Mouse (Mus musculus) intestine, postnatal 0 days (tissue): ENCODE measurements at regions not wholly inside any gene's neighbourhood (a gene's known extent, or its start where the extent isn't known, plus 50 kb on each side); places are given as distances from the start of the nearest gene placed in this dataset.

Source experiments
- ATAC-seq: fragments of 200-750 bp; cut with Nextera tagmentation; 2 replicates; pipeline ENCODE4 v1.8.0; 2017; ENCODE audit warnings: mild to moderate bottlenecking, moderate TSS enrichment, moderate library complexity
- H3K27ac ChIP-seq: fragments of 300-500 bp; sonication (generic); 2 replicates; pipeline ENCODE4 v1.5.1; 2014; ENCODE audit warnings: mild to moderate bottlenecking, low read depth, low read length, moderate library complexity
- H3K27me3 ChIP-seq: fragments of 300-500 bp; sonication (generic); replicated peaks from 2 replicates; pipeline ENCODE4 v1.6.1; 2014; ENCODE audit warnings: low read length, mixed read lengths; ENCODE audit not compliant: control insufficient read depth, insufficient read depth
- H3K36me3 ChIP-seq: fragments of 300-500 bp; sonication (generic); 2 replicates; pipeline ENCODE4 v1.6.1; 2014; ENCODE audit warnings: mild to moderate bottlenecking, moderate library complexity; ENCODE audit not compliant: control insufficient read depth, insufficient read depth
- H3K4me1 ChIP-seq: fragments of 300-500 bp; sonication (generic); replicated peaks from 2 replicates; pipeline ENCODE4 v1.6.1; 2014; ENCODE audit warnings: antibody characterized with exemption, low read length, mixed read lengths; ENCODE audit not compliant: control insufficient read depth, insufficient read depth
- H3K4me2 ChIP-seq: fragments of 300-500 bp; sonication (generic); replicated peaks from 2 replicates; pipeline ENCODE4 v1.6.1; 2014; ENCODE audit warnings: low read depth, mild to moderate bottlenecking, moderate library complexity
- H3K4me3 ChIP-seq: fragments of 300-500 bp; sonication (generic); 2 replicates; pipeline ENCODE4 v1.5.1; 2014; ENCODE audit warnings: low read depth, low read length
- H3K9ac ChIP-seq: fragments of 300-500 bp; sonication (generic); 2 replicates; pipeline ENCODE4 v1.6.1; 2014; ENCODE audit warnings: mild to moderate bottlenecking, low read depth, low read length
- H3K9me3 ChIP-seq: fragments of 300-500 bp; sonication (generic); 2 replicates; pipeline ENCODE4 v1.6.1; 2016; ENCODE audit warnings: mixed run types; ENCODE audit not compliant: control insufficient read depth
- CTCF ChIP-seq: sonication (generic); IDR thresholded peaks from 2 replicates; pipeline ENCODE4 v1.5.1; 2016; ENCODE audit warnings: low read depth, mild to moderate bottlenecking, control low read depth, antibody characterized with exemption, moderate library complexity
- WGBS: fragments of 180-500 bp; shearing (Covaris S2); extraction: QIAGEN DNeasy Blood & Tissue Kit; methylation state at CpG from one replicate; pipeline ENCODE4 v1.1.7; 2014; 5-methylcytosine and 5-hydroxymethylcytosine counted together

DNA sequence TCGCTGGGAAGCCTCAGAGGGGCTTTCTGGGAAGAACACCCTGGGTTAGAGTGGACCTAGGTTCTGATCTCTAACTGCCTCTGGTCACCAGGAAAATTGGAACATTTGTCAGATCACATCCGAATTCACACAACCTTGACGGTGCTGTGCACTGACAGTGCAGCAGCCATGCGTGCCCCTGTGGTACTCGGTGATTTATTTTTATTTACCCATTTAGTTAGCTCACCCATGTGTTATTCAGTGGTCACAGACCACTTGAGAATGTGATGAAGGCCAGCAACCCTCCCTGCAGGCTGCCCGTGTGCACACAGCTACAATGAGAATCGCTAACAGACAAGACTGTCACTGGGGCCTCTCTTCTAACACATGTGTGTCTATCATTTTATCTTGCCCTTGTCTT is 303.8 kb upstream of the Rnf32 start:
- no peak for TF ChIP-seq CTCF
- no peaks in the 10 kb centered on the region for H3K9me3 ChIP-seq
- no peak overlapping the region for H3K4me3 ChIP-seq
- H3K36me3 ChIP-seq = no peaks in the 10 kb centered on the region
- WGBS = 80% methylated on average over 7 of the region's 7 CpGs
- H3K4me2 ChIP-seq = no peak overlapping the region
- no peak for ATAC-seq
- no peak overlapping the region for H3K27ac ChIP-seq
- H3K27me3 ChIP-seq = no peaks in the 10 kb centered on the region
- no peaks in the 10 kb centered on the region for H3K4me1 ChIP-seq
- no peak overlapping the region for H3K9ac ChIP-seq

DNA sequence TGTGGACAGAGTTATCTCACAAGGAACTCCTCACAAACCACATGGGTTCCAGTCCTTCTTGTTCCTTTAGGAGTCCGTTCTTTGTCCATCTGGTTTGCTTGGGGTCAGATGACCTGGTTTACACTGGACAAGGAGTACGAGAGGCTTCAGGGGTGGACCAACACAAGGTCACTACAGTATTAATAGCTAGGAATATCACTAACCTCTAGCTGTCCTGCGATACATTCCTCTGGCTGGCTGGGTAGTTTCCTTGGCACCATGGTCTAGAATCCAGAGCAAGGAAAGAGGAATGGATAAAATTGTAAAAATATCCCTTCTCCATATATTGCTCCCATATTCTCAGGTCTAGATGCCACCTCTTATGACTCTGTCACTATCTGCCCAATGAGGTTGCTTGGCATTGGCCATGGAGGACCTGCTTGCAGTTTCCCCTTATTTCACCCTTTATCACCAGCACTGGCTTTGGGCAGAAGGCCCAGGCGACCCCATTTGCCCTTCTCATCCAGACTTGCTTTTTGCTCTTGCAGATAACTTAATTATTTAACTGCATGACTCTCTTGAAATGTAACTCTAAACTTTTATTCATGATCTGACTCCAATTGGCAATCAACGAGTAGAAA is 310.9 kb upstream of the Rnf32 start:
- H3K4me1 ChIP-seq = no peaks in the 10 kb centered on the region
- H3K4me2 ChIP-seq = no peak overlapping the region
- H3K9ac ChIP-seq = no peak overlapping the region
- TF ChIP-seq CTCF = no peak
- no peak overlapping the region for H3K27ac ChIP-seq
- no peaks in the 10 kb centered on the region for H3K36me3 ChIP-seq
- H3K9me3 ChIP-seq = no peaks in the 10 kb centered on the region
- H3K4me3 ChIP-seq = no peak overlapping the region
- 86% methylated on average over 5 of the region's 5 CpGs for WGBS
- H3K27me3 ChIP-seq = no peaks in the 10 kb centered on the region
- no peak for ATAC-seq

GRCm38 (mm10) chr5:28876199-28876598 is 319.6 kb upstream of the Rnf32 start:
- Histone ChIP-seq H3K9ac (no peak overlapping the region), H3K27me3 (no peaks in the 10 kb centered on the region), H3K4me1 (no peaks in the 10 kb centered on the region), H3K27ac (no peak overlapping the region), H3K4me3 (no peak overlapping the region), H3K9me3 (no peaks in the 10 kb centered on the region), H3K36me3 (no peaks in the 10 kb centered on the region), H3K4me2 (no peak overlapping the region)
- WGBS = 79% methylated on average over 8 of the region's 8 CpGs
- TF ChIP-seq CTCF = no peak
- no peak for ATAC-seq

DNA sequence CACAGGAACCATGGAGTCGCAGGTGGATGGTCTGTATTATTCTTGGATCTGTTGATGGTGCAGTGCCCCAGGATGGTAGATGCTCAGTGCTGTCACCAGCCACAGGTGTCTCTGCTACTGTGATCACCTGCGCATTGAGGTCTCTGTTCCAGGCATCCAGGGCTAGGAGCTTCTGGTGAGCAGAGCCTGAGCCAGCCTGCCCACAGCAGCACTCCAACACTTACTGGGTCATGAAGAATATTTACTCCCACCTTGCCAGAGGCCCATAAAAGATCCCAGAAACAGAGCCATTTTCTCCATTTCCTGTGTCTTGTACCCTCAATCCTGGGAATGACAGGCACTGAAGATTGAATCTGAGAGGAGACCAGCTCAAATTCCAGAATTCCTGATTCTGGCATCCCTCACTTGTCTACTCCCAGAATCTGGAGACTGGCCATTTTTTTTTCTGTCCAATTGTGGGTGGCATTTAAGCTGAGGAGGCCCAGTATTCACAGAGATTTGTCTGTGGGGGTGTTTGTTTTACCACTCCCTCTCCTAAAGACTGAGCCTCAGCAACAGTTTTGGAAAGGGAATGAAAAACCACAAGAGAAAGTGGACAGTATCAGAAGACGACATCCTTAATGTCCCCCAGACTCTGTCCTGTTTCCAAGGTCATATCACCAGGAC is 322.1 kb upstream of the Rnf32 start:
- no peaks in the 10 kb centered on the region for H3K27me3 ChIP-seq
- H3K9me3 ChIP-seq = no peaks in the 10 kb centered on the region
- H3K9ac ChIP-seq = no peak overlapping the region
- ATAC-seq = no peak
- no peak for TF ChIP-seq CTCF
- no peaks in the 10 kb centered on the region for H3K4me1 ChIP-seq
- no peak overlapping the region for H3K27ac ChIP-seq
- 92% methylated on average over 3 of the region's 3 CpGs for WGBS
- no peak overlapping the region for H3K4me3 ChIP-seq
- H3K4me2 ChIP-seq = no peak overlapping the region
- no peaks in the 10 kb centered on the region for H3K36me3 ChIP-seq

- no peak for ATAC-seq
- H3K27me3 ChIP-seq = no peaks in the 10 kb centered on the region
- no peak overlapping the region for H3K27ac ChIP-seq
- H3K4me1 ChIP-seq = no peaks in the 10 kb centered on the region
- H3K4me3 ChIP-seq = no peak overlapping the region
- no peaks in the 10 kb centered on the region for H3K9me3 ChIP-seq
- H3K4me2 ChIP-seq = no peak overlapping the region
- no peaks in the 10 kb centered on the region for H3K36me3 ChIP-seq
- H3K9ac ChIP-seq = no peak overlapping the region
- no peak for TF ChIP-seq CTCF
- 69% methylated on average over 9 of the region's 9 CpGs for WGBS
These were observed 336.0 kb upstream of the Rnf32 start for GRCm38 (mm10) chr5:28859604-28860371.

GRCm38 (mm10) chr5:28838141-28838925 is 357.5 kb upstream of the Rnf32 start:
- ATAC-seq = no peak
- Histone ChIP-seq H3K4me1 (no peaks in the 10 kb centered on the region), H3K9ac (no peak overlapping the region), H3K9me3 (no peaks in the 10 kb centered on the region), H3K4me3 (no peak overlapping the region), H3K27ac (no peak overlapping the region), H3K27me3 (no peaks in the 10 kb centered on the region), H3K36me3 (no peaks in the 10 kb centered on the region), H3K4me2 (no peak overlapping the region)
- 67% methylated on average over 12 of the region's 12 CpGs for WGBS
- no peak for TF ChIP-seq CTCF
